Mouse (Mus musculus): ENCODE results near the gene Gm7544. TPM values are rescaled to one million over a fixed set of nuclear protein-coding genes. Genes with fewer than 3 reads are reported as not detected.

The Gm7544 gene
- polyA plus RNA-seq, 1 experiment from 2014 or later: not detected

Other genes with a start within 250 kb of the Gm7544 start
- 203 and 222 TPM in 2 replicates for gene Mff, start 231.1 kb downstream of the Gm7544 start, polyA plus RNA-seq (2016; fragmentation: Nextera tagmentation; extraction: Ambion mirVana)
- gene Tm4sf20, start 187.6 kb downstream of the Gm7544 start, polyA plus RNA-seq (2016; fragmentation: Nextera tagmentation; extraction: Ambion mirVana): 0.13 TPM in 1 of 2 replicates, not detected in the other
- not detected in 2 replicates for gene Gm47791, start 184.8 kb downstream of the Gm7544 start, polyA plus RNA-seq (2016; fragmentation: Nextera tagmentation; extraction: Ambion mirVana)
- gene Agfg1, start 116.5 kb downstream of the Gm7544 start, polyA plus RNA-seq (2016; fragmentation: Nextera tagmentation; extraction: Ambion mirVana): 27.6 and 34.5 TPM in 2 replicates
- 0.41 TPM in 1 of 2 replicates, not detected in the other for gene A030005L19Rik, start 42.7 kb downstream of the Gm7544 start, polyA plus RNA-seq (2016; fragmentation: Nextera tagmentation; extraction: Ambion mirVana)
- not detected in 2 replicates for gene A030014E15Rik, start 31.1 kb downstream of the Gm7544 start, polyA plus RNA-seq (2016; fragmentation: Nextera tagmentation; extraction: Ambion mirVana)
- gene Gm6217, start 24.6 kb downstream of the Gm7544 start, polyA plus RNA-seq (2016; fragmentation: Nextera tagmentation; extraction: Ambion mirVana): not detected in 2 replicates
- not detected in 2 replicates for gene A030003K21Rik, start 12.6 kb downstream of the Gm7544 start, polyA plus RNA-seq (2016; fragmentation: Nextera tagmentation; extraction: Ambion mirVana)
- gene Gm47955, start 4.3 kb upstream of the Gm7544 start, polyA plus RNA-seq (2016; fragmentation: Nextera tagmentation; extraction: Ambion mirVana): not detected in 2 replicates
- gene Gm47959, start 44.5 kb upstream of the Gm7544 start, polyA plus RNA-seq (2016; fragmentation: Nextera tagmentation; extraction: Ambion mirVana): not detected in 2 replicates
- gene Slc19a3, start 82.4 kb upstream of the Gm7544 start, polyA plus RNA-seq (2016; fragmentation: Nextera tagmentation; extraction: Ambion mirVana): 0.47 and 0.67 TPM in 2 replicates
- gene Krtap28-10, start 86.5 kb upstream of the Gm7544 start, polyA plus RNA-seq (2016; fragmentation: Nextera tagmentation; extraction: Ambion mirVana): not detected in 2 replicates
- not detected in 2 replicates for gene Gm47969, start 88.9 kb upstream of the Gm7544 start, polyA plus RNA-seq (2016; fragmentation: Nextera tagmentation; extraction: Ambion mirVana)
- gene A030005K14Rik, start 103.4 kb upstream of the Gm7544 start, polyA plus RNA-seq (2016; fragmentation: Nextera tagmentation; extraction: Ambion mirVana): not detected in 2 replicates
- gene Krtap28-13, start 104.9 kb upstream of the Gm7544 start, polyA plus RNA-seq (2016; fragmentation: Nextera tagmentation; extraction: Ambion mirVana): not detected in 2 replicates
- gene Ccl20, start 160.8 kb upstream of the Gm7544 start, polyA plus RNA-seq (2016; fragmentation: Nextera tagmentation; extraction: Ambion mirVana): 0.26 TPM in 1 of 2 replicates, not detected in the other
- gene Daw1, start 203.7 kb upstream of the Gm7544 start, polyA plus RNA-seq (2016; fragmentation: Nextera tagmentation; extraction: Ambion mirVana): 0.67 and 0.85 TPM in 2 replicates